Mouse (Mus musculus): ENCODE measurements around the gene Reln.

Gene Reln

GRCm38 (mm10) chr5:22344556-22344975 is at the start of gene Reln:
TSS of gene Reln (minus strand) at chr5:22344702.
- in situ Hi-C loops (cut with MboI, MseI) = no loop called here

- in situ Hi-C loops (cut with MboI, MseI) = no loop called here
These were observed 44.0 kb upstream of the Reln start for GRCm38 (mm10) chr5:22388502-22388901.

GRCm38 (mm10) chr5:22360510-22360909 is 16.0 kb upstream of the Reln start:
- in situ Hi-C loops (cut with MboI, MseI) = no loop called here

- in situ Hi-C loops (cut with MboI, MseI) = no loop called here
These were observed 3.9 kb upstream of the Reln start for GRCm38 (mm10) chr5:22348412-22348811.

- in situ Hi-C loops (cut with MboI, MseI) = no loop called here
These were observed 3.2 kb upstream of the Reln start for GRCm38 (mm10) chr5:22347732-22348131.

GRCm38 (mm10) chr5:22345894-22346635 is 1.6 kb upstream of the Reln start:
- in situ Hi-C loops (cut with MboI, MseI) = no loop called here

- in situ Hi-C loops (cut with MboI, MseI) = no loop called here
These were observed 612 bp upstream of the Reln start for GRCm38 (mm10) chr5:22344976-22345651.

GRCm38 (mm10) chr5:22343843-22344555 is 503 bp downstream of the Reln start:
- in situ Hi-C loops (cut with MboI, MseI) = no loop called here

GRCm38 (mm10) chr5:22343536-22343842 is 1.0 kb downstream of the Reln start:
- in situ Hi-C loops (cut with MboI, MseI) = no loop called here

- in situ Hi-C loops (cut with MboI, MseI) = no loop called here
These were observed 2.0 kb downstream of the Reln start for GRCm38 (mm10) chr5:22342461-22342860.

- in situ Hi-C loops (cut with MboI, MseI) = no loop called here
These were observed 3.5 kb downstream of the Reln start for GRCm38 (mm10) chr5:22340991-22341390.

GRCm38 (mm10) chr5:22335408-22335807 is 9.1 kb downstream of the Reln start:
- in situ Hi-C loops (cut with MboI, MseI) = no loop called here

GRCm38 (mm10) chr5:22330802-22331201 is 13.7 kb downstream of the Reln start:
- in situ Hi-C loops (cut with MboI, MseI) = no loop called here

- in situ Hi-C loops (cut with MboI, MseI) = no loop called here
These were observed 15.8 kb downstream of the Reln start for GRCm38 (mm10) chr5:22328431-22329359.

- in situ Hi-C loops (cut with MboI, MseI) = no loop called here
These were observed 17.3 kb downstream of the Reln start for GRCm38 (mm10) chr5:22327170-22327569.

GRCm38 (mm10) chr5:22323801-22324200 is 20.7 kb downstream of the Reln start:
- in situ Hi-C loops (cut with MboI, MseI) = no loop called here

- in situ Hi-C loops (cut with MboI, MseI) = loop anchor here (10.0 kb wide), 2 partner anchors 287 to 897 kb away; no protein-coding TSS in a partner anchor
These were observed 26.7 kb downstream of the Reln start for GRCm38 (mm10) chr5:22317807-22318206.

GRCm38 (mm10) chr5:22316471-22316870 is 28.0 kb downstream of the Reln start:
- in situ Hi-C loops (cut with MboI, MseI) = loop anchor here (10.0 kb wide), 2 partner anchors 288 to 898 kb away; no protein-coding TSS in a partner anchor

- in situ Hi-C loops (cut with MboI, MseI) = loop anchor here (10.0 kb wide), 2 partner anchors 289 to 899 kb away; no protein-coding TSS in a partner anchor
These were observed 28.5 kb downstream of the Reln start for GRCm38 (mm10) chr5:22315990-22316389.

- in situ Hi-C loops (cut with MboI, MseI) = loop anchor here (10.0 kb wide), 2 partner anchors 292 to 902 kb away; no protein-coding TSS in a partner anchor
These were observed 31.5 kb downstream of the Reln start for GRCm38 (mm10) chr5:22312995-22313394.

GRCm38 (mm10) chr5:22311046-22311445 is 33.5 kb downstream of the Reln start:
- in situ Hi-C loops (cut with MboI, MseI) = loop anchor here (10.0 kb wide), 2 partner anchors 294 to 904 kb away; no protein-coding TSS in a partner anchor

All from T-helper 2 cell (primary cell).